In genomic region chr11:119090961-119091597, GRCm38 (mm10) we compare ENCODE assay signal across 9 mouse cellular contexts. TPM values are rescaled to one million over a fixed set of nuclear protein-coding genes. Genes with fewer than 3 reads are reported as not detected.
DNase-seq lines count a peak whose midpoint lies in the region.
"Had no signal": no experiment of that assay in that cellular context is flagged by ENCODE, and none has a peak within 500 bp of the region (broad histone marks: within the 10 kb centered on the region; RNA-seq: fewer than 3 reads in every experiment).

No protein-coding gene starts in this region.

- DNase-seq in layer of hippocampus, postnatal 10 days (ENCODE audit: low spot score in 2 of 2) = peak; percentile 40 to 59
- DNase-seq in layer of hippocampus, adult 9-11 months = no peak
- peak; percentile 87 to 92 for DNase-seq in adrenal gland, postnatal 36 days
- peak; percentile 71 for DNase-seq in forebrain, embryonic 10.5 days (ENCODE audit: extremely low spot score, low spot score)
- peak; percentile 83 to 87 for DNase-seq in heart, postnatal 14 days
- DNase-seq in kidney, postnatal 4 days = peak; percentile 80 to 88
- peak; percentile 77 for DNase-seq in midbrain, embryonic 10.5 days (ENCODE audit: low spot score)
- peak; percentile 62 for DNase-seq in testis, postnatal 14 days (ENCODE audit: low spot score)

- H3K27me3 ChIP-seq in forebrain, embryonic 10.5 days (ENCODE audit: poor library complexity, severe bottlenecking) = peaks cover 100% of the 10 kb centered on the region
- H3K27me3 ChIP-seq in midbrain, embryonic 10.5 days (ENCODE audit: low read depth, poor library complexity, severe bottlenecking) = peaks cover 100% of the 10 kb centered on the region

- H3K4me1 ChIP-seq in forebrain, embryonic 10.5 days = peaks cover 59% of the 10 kb centered on the region
- peaks cover 67% of the 10 kb centered on the region for H3K4me1 ChIP-seq in midbrain, embryonic 10.5 days

- peak overlapping the region; percentile 82 for H3K27ac ChIP-seq in forebrain, embryonic 10.5 days
- H3K27ac ChIP-seq in midbrain, embryonic 10.5 days (replicated peaks) = peak overlapping the region; percentile 78
- H3K27ac ChIP-seq: macrophage had no signal

- peak overlapping the region; percentile 64 for H3K4me3 ChIP-seq in forebrain, embryonic 10.5 days
- H3K4me3 ChIP-seq in midbrain, embryonic 10.5 days = peak overlapping the region; percentile 68

- intact Hi-C loops in heart, postnatal 14 days (cut with DNase I) = loop anchor here (1.0 to 2.0 kb wide), 3 partner anchors 35 to 96 kb away; no protein-coding TSS in a partner anchor

- under 1% methylated on average over 42 of the region's 42 CpGs for WGBS in forebrain, embryonic 10.5 days
- whole genome bisulfite sequencing in midbrain, embryonic 10.5 days = under 1% methylated on average over 40 of the region's 42 CpGs

- H3K36me3 ChIP-seq in forebrain, embryonic 10.5 days (replicated peaks) = no peaks in the 10 kb centered on the region
- H3K36me3 ChIP-seq in midbrain, embryonic 10.5 days = no peaks in the 10 kb centered on the region

- H3K9me3 ChIP-seq in forebrain, embryonic 10.5 days = no peaks in the 10 kb centered on the region
- H3K9me3 ChIP-seq in midbrain, embryonic 10.5 days (replicated peaks) = no peaks in the 10 kb centered on the region

RNA-seq across cellular contexts. Expression of gene Cbx4, which starts 5.1 kb away (rescaled TPM):
- 10 to 100 TPM; 49.2 to 51.2 TPM for total RNA-seq in layer of hippocampus, postnatal 10 days (2021)
- total RNA-seq in adrenal gland, postnatal 36 days (2021) = 100 to 1,000 TPM; 200 to 332 TPM
- polyA plus RNA-seq in forebrain, embryonic 10.5 days (2016; fragmentation: Nextera tagmentation; extraction: Ambion mirVana) = 3.3 and 4.6 TPM in 2 replicates
- total RNA-seq in heart, postnatal 14 days (2021) = 10 to 100 TPM; 15.2 to 17.8 TPM
- 5.1 and 7.1 TPM in 2 replicates for polyA plus RNA-seq in midbrain, embryonic 10.5 days (2016; fragmentation: Nextera tagmentation; extraction: Ambion mirVana)

RNA-seq across cellular contexts. Expression of gene Cbx8, which starts 50.3 kb away (rescaled TPM):
- 10 to 100 TPM; 12.4 to 13.1 TPM for total RNA-seq in layer of hippocampus, postnatal 10 days (2021)
- total RNA-seq in adrenal gland, postnatal 36 days (2021) = 10 to 100 TPM; 21.4 to 21.5 TPM
- 9.5 and 11.3 TPM in 2 replicates for polyA plus RNA-seq in forebrain, embryonic 10.5 days (2016; fragmentation: Nextera tagmentation; extraction: Ambion mirVana)
- total RNA-seq in heart, postnatal 14 days (2021) = 1 to 10 TPM; 6.0 to 6.1 TPM
- polyA plus RNA-seq in midbrain, embryonic 10.5 days (2016; fragmentation: Nextera tagmentation; extraction: Ambion mirVana) = 13.5 and 15.0 TPM in 2 replicates
